Mouse (Mus musculus) embryonic stem cell, embryonic (primary cell): ENCODE results near the gene 9130409I23Rik.

Experiments used
- CTCF ChIA-PET, 4 experiments: fragments of 300-600 bp in 2 of 4; fragments of 350-600 bp in 2 of 4; sonication (Branson Sonifier 250); formaldehyde crosslinking; loops; one replicate each; lab custom pipeline; 2022; ENCODE audit warnings: inconsistent platforms in 2 of 4; lab: Charles Lee
- POLR2A ChIA-PET, 4 experiments: fragments of 300-600 bp in 2 of 4; fragments of 350-600 bp in 2 of 4; sonication (Branson Sonifier 250); formaldehyde crosslinking; loops; one replicate each; lab custom pipeline; 2022; ENCODE audit warnings: antibody characterized with exemption in 4 of 4, inconsistent platforms in 1 of 4; lab: Charles Lee

The 9130409I23Rik gene

GRCm38 (mm10) chr1:181017212-181017711 lies 33.8 kb upstream of the 9130409I23Rik start:
- CTCF ChIA-PET, result interaction anchor here in 3 of 4 experiments (0.5 to 3.2 kb wide), 27 partner anchors 17 to 1254 kb away, joined by 3 to 21 read pairs (median 4); no protein-coding TSS in a partner anchor

GRCm38 (mm10) chr1:181017890-181018420 lies 33.1 kb upstream of the 9130409I23Rik start:
- ChIA-PET CTCF (interaction anchor here in 3 of 4 experiments (0.5 to 3.2 kb wide), 21 partner anchors 18 to 1254 kb away, joined by 3 to 21 read pairs (median 3); no protein-coding TSS in a partner anchor), POLR2A (interaction anchor here in 3 of 4 experiments (0.6 to 4.0 kb wide), 66 partner anchors 8 to 824 kb away, joined by 3 to 21 read pairs (median 4); partner anchors contain the start of genes Sde2 (in 2 of the 3), Cnih4 (in 1 of the 3), H3f3a (in 1 of the 3) and Lbr (in 1 of the 3))

More at GRCm38 (mm10) chr1:181017212-181017711, 33.8 kb upstream of the 9130409I23Rik start:
- POLR2A ChIA-PET, result interaction anchor here in 3 of 4 experiments (0.6 to 4.0 kb wide), 72 partner anchors 8 to 825 kb away, joined by 3 to 21 read pairs (median 4); partner anchors contain the start of genes Sde2 (in 2 of the 3), Cnih4 (in 1 of the 3), H3f3a (in 1 of the 3) and Lbr (in 1 of the 3)

- CTCF ChIA-PET, result interaction anchor here in 1 of 4 experiments (0.5 kb wide), 1 partner anchor 17 kb away, joined by 6 read pairs; no protein-coding TSS in a partner anchor
- POLR2A ChIA-PET, result interaction anchor here in 1 of 4 experiments (0.7 to 0.8 kb wide), 2 partner anchors 108 to 325 kb away, joined by 3 to 5 read pairs; no protein-coding TSS in a partner anchor
Observed at GRCm38 (mm10) chr1:181020756-181021487, 30.1 kb upstream of the 9130409I23Rik start, which contains the start of gene Ephx1. Gene Ephx1, minus strand, starts transcription at chr1:181020904.

GRCm38 (mm10) chr1:181021488-181021865 lies 29.6 kb upstream of the 9130409I23Rik start:
- ChIA-PET POLR2A (interaction anchor here in 1 of 4 experiments (0.8 to 2.0 kb wide), 2 partner anchors 17 to 42 kb away, joined by 4 to 5 read pairs; no protein-coding TSS in a partner anchor), CTCF (interaction anchor here in 3 of 4 experiments (0.6 to 1.7 kb wide), 11 partner anchors 11 to 509 kb away, joined by 3 to 28 read pairs (median 4); no protein-coding TSS in a partner anchor)

GRCm38 (mm10) chr1:181022265-181022664 lies 28.8 kb upstream of the 9130409I23Rik start:
- CTCF ChIA-PET, result interaction anchor here (0.5 to 1.7 kb wide), 49 partner anchors 9 to 524 kb away, joined by 3 to 28 read pairs (median 3); partner anchors contain the start of gene Pycr2 (in 1 of the 4)
- POLR2A ChIA-PET, result interaction anchor here in 3 of 4 experiments (0.5 to 2.0 kb wide), 6 partner anchors 13 to 451 kb away, joined by 3 to 5 read pairs (median 4); no protein-coding TSS in a partner anchor

- CTCF ChIA-PET, result interaction anchor here (0.8 to 1.2 kb wide), 3 partner anchors 11 to 13 kb away, joined by 3 read pairs; no protein-coding TSS in a partner anchor
Observed at GRCm38 (mm10) chr1:181035015-181035778, 15.8 kb upstream of the 9130409I23Rik start.

GRCm38 (mm10) chr1:181037623-181038022 lies 13.4 kb upstream of the 9130409I23Rik start:
- POLR2A ChIA-PET, result interaction anchor here in 3 of 4 experiments (0.6 to 1.6 kb wide), 14 partner anchors 12 to 772 kb away, joined by 3 to 10 read pairs (median 3); no protein-coding TSS in a partner anchor
- CTCF ChIA-PET, result interaction anchor here (0.6 to 3.2 kb wide), 10 partner anchors 11 to 174 kb away, joined by 3 to 44 read pairs (median 4); no protein-coding TSS in a partner anchor

More at GRCm38 (mm10) chr1:181035015-181035778, 15.8 kb upstream of the 9130409I23Rik start:
- POLR2A ChIA-PET, result interaction anchor here (0.6 to 1.7 kb wide), 9 partner anchors 13 to 172 kb away, joined by 3 to 5 read pairs (median 3); no protein-coding TSS in a partner anchor

GRCm38 (mm10) chr1:181039652-181040051 lies 11.4 kb upstream of the 9130409I23Rik start:
- ChIA-PET POLR2A (interaction anchor here in 3 of 4 experiments (0.5 to 2.5 kb wide), 20 partner anchors 10 to 542 kb away, joined by 3 to 10 read pairs (median 4); partner anchors contain the start of genes 9130409I23Rik (in 1 of the 3) and Tmem63a (in 1 of the 3)), CTCF (interaction anchor here (0.5 to 3.4 kb wide), 62 partner anchors 9 to 245 kb away, joined by 3 to 44 read pairs (median 5); partner anchors contain the start of genes 9130409I23Rik (in 1 of the 4), Sde2 (in 1 of the 4) and Tmem63a (in 1 of the 4))

- POLR2A ChIA-PET, result interaction anchor here in 1 of 4 experiments (0.8 to 1.6 kb wide), 2 partner anchors 25 to 143 kb away, joined by 3 read pairs; partner anchors contain the start of gene Pycr2
Observed at GRCm38 (mm10) chr1:181047520-181047919, 3.5 kb upstream of the 9130409I23Rik start.

GRCm38 (mm10) chr1:181049328-181049842 lies 1.7 kb upstream of the 9130409I23Rik start:
- POLR2A ChIA-PET, result interaction anchor here in 3 of 4 experiments (0.6 to 1.4 kb wide), 8 partner anchors 9 to 1990 kb away, joined by 3 to 7 read pairs (median 3); no protein-coding TSS in a partner anchor
- CTCF ChIA-PET, result interaction anchor here (0.5 to 2.5 kb wide), 37 partner anchors 8 to 627 kb away, joined by 3 to 18 read pairs (median 4); no protein-coding TSS in a partner anchor

More at GRCm38 (mm10) chr1:181047520-181047919, 3.5 kb upstream of the 9130409I23Rik start:
- CTCF ChIA-PET, result no interaction called here

GRCm38 (mm10) chr1:181052898-181053297 lies 1.9 kb downstream of the 9130409I23Rik start:
- ChIA-PET POLR2A (interaction anchor here in 1 of 4 experiments (0.7 to 1.9 kb wide), 5 partner anchors 11 to 35 kb away, joined by 3 to 6 read pairs (median 4); no protein-coding TSS in a partner anchor), CTCF (interaction anchor here in 3 of 4 experiments (0.6 to 1.2 kb wide), 5 partner anchors 9 to 338 kb away, joined by 3 to 7 read pairs (median 3); no protein-coding TSS in a partner anchor)

GRCm38 (mm10) chr1:181061784-181062485 lies 10.9 kb downstream of the 9130409I23Rik start:
- ChIA-PET POLR2A (interaction anchor here in 1 of 4 experiments (0.9 to 1.0 kb wide), 2 partner anchors 16 to 173 kb away, joined by 3 read pairs; no protein-coding TSS in a partner anchor), CTCF (no interaction called here)

GRCm38 (mm10) chr1:181063991-181064390 lies 13.0 kb downstream of the 9130409I23Rik start:
- CTCF ChIA-PET, result interaction anchor here in 1 of 4 experiments (1.3 kb wide), 1 partner anchor 84 kb away, joined by 3 read pairs; no protein-coding TSS in a partner anchor
- POLR2A ChIA-PET, result interaction anchor here in 1 of 4 experiments (0.8 to 1.3 kb wide), 2 partner anchors 11 to 13 kb away, joined by 3 to 4 read pairs; partner anchors contain the start of gene 9130409I23Rik

GRCm38 (mm10) chr1:181064648-181065047 lies 13.6 kb downstream of the 9130409I23Rik start:
- ChIA-PET POLR2A (interaction anchor here in 3 of 4 experiments (0.6 to 1.1 kb wide), 5 partner anchors 27 to 281 kb away, joined by 3 to 8 read pairs (median 4); no protein-coding TSS in a partner anchor), CTCF (interaction anchor here in 2 of 4 experiments (0.7 to 1.3 kb wide), 2 partner anchors 42 to 85 kb away, joined by 3 read pairs; no protein-coding TSS in a partner anchor)

GRCm38 (mm10) chr1:181068344-181068743 lies 17.3 kb downstream of the 9130409I23Rik start:
- ChIA-PET CTCF (interaction anchor here in 3 of 4 experiments (0.5 to 1.3 kb wide), 5 partner anchors 8 to 165 kb away, joined by 3 to 5 read pairs (median 3); no protein-coding TSS in a partner anchor), POLR2A (interaction anchor here in 1 of 4 experiments (0.7 to 1.4 kb wide), 5 partner anchors 15 to 205 kb away, joined by 3 to 4 read pairs (median 3); no protein-coding TSS in a partner anchor)
